Mouse (Mus musculus) liver, embryonic 13.5 days (tissue): ENCODE results near the gene Znrf4. TPM values are rescaled to one million over a fixed set of nuclear protein-coding genes. Genes with fewer than 3 reads are reported as not detected.

Experiments
- ATAC-seq: fragments of 200-750 bp; cut with Nextera tagmentation; 2 replicates; pipeline ENCODE4 v1.8.0; 2017; ENCODE audit warnings: low read depth, mild to moderate bottlenecking, moderate number of reproducible peaks, moderate library complexity
- DNase-seq: peaks from one replicate; pipeline ENCODE4 v3.0.0; 2022
- H3K27ac ChIP-seq: fragments of 300-500 bp; sonication (generic); 2 replicates; pipeline ENCODE4 v1.5.1; 2015; ENCODE audit warnings: moderate library complexity, mild to moderate bottlenecking, inconsistent platforms
- H3K27me3 ChIP-seq: fragments of 300-500 bp; sonication (generic); 2 replicates; pipeline ENCODE4 v1.6.1; 2015; ENCODE audit warnings: mild to moderate bottlenecking, inconsistent platforms
- H3K36me3 ChIP-seq: fragments of 300-500 bp; sonication (generic); 2 replicates; pipeline ENCODE4 v1.6.1; 2015; ENCODE audit warnings: mild to moderate bottlenecking, inconsistent platforms
- H3K4me1 ChIP-seq: fragments of 300-500 bp; sonication (generic); replicated peaks from 2 replicates; pipeline ENCODE4 v1.6.1; 2015; ENCODE audit warnings: inconsistent platforms
- H3K4me2 ChIP-seq: fragments of 300-500 bp; sonication (generic); 2 replicates; pipeline ENCODE4 v1.6.1; 2015; ENCODE audit warnings: inconsistent platforms, mild to moderate bottlenecking, moderate library complexity
- H3K4me3 ChIP-seq: fragments of 300-500 bp; sonication (generic); replicated peaks from 2 replicates; pipeline ENCODE4 v1.5.1; 2015; ENCODE audit warnings: mild to moderate bottlenecking, inconsistent platforms
- H3K9ac ChIP-seq: fragments of 300-500 bp; sonication (generic); 2 replicates; pipeline ENCODE4 v1.6.1; 2015; ENCODE audit warnings: mild to moderate bottlenecking, inconsistent platforms
- H3K9me3 ChIP-seq: fragments of 300-500 bp; sonication (generic); replicated peaks from 2 replicates; pipeline ENCODE4 v1.6.1; 2016; ENCODE audit warnings: inconsistent platforms
- WGBS: fragments of 180-500 bp; shearing (Covaris S2); methylation state at CpG from one replicate; pipeline ENCODE4 v1.1.7; 2015; ENCODE audit not compliant: insufficient replicate concordance; 5-methylcytosine and 5-hydroxymethylcytosine counted together
- polyA plus RNA-seq: library from polyadenylated mRNA; unstranded; fragments of >200 nt; fragmentation: Nextera tagmentation; extraction: Ambion mirVana; gene quantifications from 2 replicates; pipeline ENCODE4 v1.2.1, GENCODE M21; 2015

Gene Znrf4
- polyA plus RNA-seq, 1 experiment from 2014 or later = not detected

GRCm38 (mm10) chr17:56536192-56536591 lies 24.0 kb upstream of the Znrf4 start:
- WGBS = 47% methylated on average over 14 of the region's 14 CpGs
- DNase-seq = no peak

GRCm38 (mm10) chr17:56524943-56525342 lies 12.7 kb upstream of the Znrf4 start:
- no peak for ATAC-seq
- H3K36me3 ChIP-seq = no peaks in the 10 kb centered on the region
- H3K4me1 ChIP-seq = no peaks in the 10 kb centered on the region
- H3K4me3 ChIP-seq = no peak overlapping the region
- H3K9ac ChIP-seq = no peak overlapping the region
- no peaks in the 10 kb centered on the region for H3K9me3 ChIP-seq
- 41% methylated on average over 4 of the region's 4 CpGs for WGBS
- no peak overlapping the region for H3K27ac ChIP-seq
- no peak for DNase-seq
- peaks cover 5% of the 10 kb centered on the region; the same call in 1 of the 2 replicates for H3K27me3 ChIP-seq
- no peak overlapping the region for H3K4me2 ChIP-seq

More at GRCm38 (mm10) chr17:56536192-56536591, 24.0 kb upstream of the Znrf4 start:
- no peaks in the 10 kb centered on the region for H3K36me3 ChIP-seq
- 0 out of 2 replicates have a peak, but pooled peaks cover 6% of the 10 kb centered on the region for H3K27me3 ChIP-seq
- H3K4me2 ChIP-seq = no peak overlapping the region
- no peak overlapping the region for H3K9ac ChIP-seq
- no peaks in the 10 kb centered on the region for H3K9me3 ChIP-seq
- H3K4me3 ChIP-seq = no peak overlapping the region
- peaks cover 4% of the 10 kb centered on the region; the same call in 1 of the 2 replicates for H3K4me1 ChIP-seq
- no peak for ATAC-seq
- H3K27ac ChIP-seq = no peak overlapping the region

- Histone ChIP-seq H3K4me3 (no peak overlapping the region), H3K4me1 (no peaks in the 10 kb centered on the region), H3K9ac (no peak overlapping the region), H3K36me3 (no peaks in the 10 kb centered on the region), H3K27ac (no peak overlapping the region), H3K4me2 (no peak overlapping the region), H3K27me3 (peaks cover 5% of the 10 kb centered on the region), H3K9me3 (no peaks in the 10 kb centered on the region)
- no peak for DNase-seq
- 49% methylated on average over 1 of the region's 1 CpGs for WGBS
- no peak for ATAC-seq
Measured at GRCm38 (mm10) chr17:56522744-56523143, 10.5 kb upstream of the Znrf4 start.

GRCm38 (mm10) chr17:56515690-56516410 lies 3.6 kb upstream of the Znrf4 start:
- H3K9me3 ChIP-seq = no peaks in the 10 kb centered on the region
- ATAC-seq = no peak
- H3K4me2 ChIP-seq = no peak overlapping the region
- 0 out of 2 replicates have a peak, but pooled peaks cover 5% of the 10 kb centered on the region for H3K4me1 ChIP-seq
- H3K9ac ChIP-seq = no peak overlapping the region
- no peaks in the 10 kb centered on the region for H3K36me3 ChIP-seq
- DNase-seq = no peak
- H3K27ac ChIP-seq = no peak overlapping the region
- H3K27me3 ChIP-seq = peaks cover 60% of the 10 kb centered on the region
- no peak overlapping the region for H3K4me3 ChIP-seq
- 10% methylated on average over 13 of the region's 13 CpGs for WGBS

GRCm38 (mm10) chr17:56514916-56515315 lies 2.7 kb upstream of the Znrf4 start:
- Histone ChIP-seq H3K36me3 (no peaks in the 10 kb centered on the region), H3K4me3 (no peak overlapping the region), H3K27me3 (peaks cover 69% of the 10 kb centered on the region), H3K27ac (no peak overlapping the region), H3K4me2 (no peak overlapping the region), H3K9me3 (no peaks in the 10 kb centered on the region), H3K4me1 (0 out of 2 replicates have a peak, but pooled peaks cover 5% of the 10 kb centered on the region), H3K9ac (no peak overlapping the region)
- ATAC-seq (no peak), DNase-seq (no peak)
- WGBS = 41% methylated on average over 12 of the region's 12 CpGs

GRCm38 (mm10) chr17:56514330-56514729 lies 2.1 kb upstream of the Znrf4 start:
- no peak for DNase-seq
- Histone ChIP-seq H3K4me2 (no peak overlapping the region), H3K27me3 (peaks cover 75% of the 10 kb centered on the region), H3K36me3 (no peaks in the 10 kb centered on the region), H3K9me3 (no peaks in the 10 kb centered on the region), H3K4me1 (0 out of 2 replicates have a peak, but pooled peaks cover 5% of the 10 kb centered on the region), H3K27ac (no peak overlapping the region), H3K9ac (no peak overlapping the region), H3K4me3 (no peak overlapping the region)
- ATAC-seq = no peak

- Histone ChIP-seq H3K27ac (no peak overlapping the region), H3K9me3 (no peaks in the 10 kb centered on the region), H3K27me3 (peaks cover 83% of the 10 kb centered on the region), H3K36me3 (no peaks in the 10 kb centered on the region), H3K4me1 (peaks cover 18% of the 10 kb centered on the region), H3K9ac (no peak overlapping the region), H3K4me2 (0 out of 2 replicates have a peak overlapping the region, but pooled peaks have one; percentile 14), H3K4me3 (0 out of 2 replicates have a peak overlapping the region, but pooled peaks have one; percentile 12)
- DNase-seq (no peak), ATAC-seq (no peak)
- WGBS = 27% methylated on average over 29 of the region's 29 CpGs
Measured at GRCm38 (mm10) chr17:56511707-56512090, 532 bp downstream of the Znrf4 start.

GRCm38 (mm10) chr17:56510970-56511706 lies 1.1 kb downstream of the Znrf4 start:
- 7% methylated on average over 60 of the region's 60 CpGs for WGBS
- Histone ChIP-seq H3K36me3 (no peaks in the 10 kb centered on the region), H3K4me1 (peaks cover 20% of the 10 kb centered on the region), H3K9me3 (no peaks in the 10 kb centered on the region), H3K4me3 (peak overlapping the region; percentile 12; the same call in 1 of the 2 replicates), H3K9ac (no peak overlapping the region), H3K27me3 (peaks cover 79% of the 10 kb centered on the region), H3K4me2 (peak overlapping the region; percentile 14; the same call in 1 of the 2 replicates), H3K27ac (no peak overlapping the region)
- ATAC-seq = no peak
- DNase-seq = no peak

GRCm38 (mm10) chr17:56510473-56510969 lies 1.7 kb downstream of the Znrf4 start:
- no peak for DNase-seq
- Histone ChIP-seq H3K4me3 (no peak overlapping the region), H3K9me3 (no peaks in the 10 kb centered on the region), H3K9ac (no peak overlapping the region), H3K27ac (no peak overlapping the region), H3K4me1 (peaks cover 15% of the 10 kb centered on the region), H3K27me3 (peaks cover 73% of the 10 kb centered on the region), H3K4me2 (peak overlapping the region; percentile 34; the same call in 1 of the 2 replicates), H3K36me3 (no peaks in the 10 kb centered on the region)
- no peak for ATAC-seq
- 20% methylated on average over 27 of the region's 27 CpGs for WGBS

GRCm38 (mm10) chr17:56509707-56510472 lies 2.3 kb downstream of the Znrf4 start:
- no peak overlapping the region for H3K9ac ChIP-seq
- peak overlapping the region; percentile 34; the same call in 1 of the 2 replicates for H3K4me2 ChIP-seq
- peaks cover 66% of the 10 kb centered on the region for H3K27me3 ChIP-seq
- no peak overlapping the region for H3K27ac ChIP-seq
- 7% methylated on average over 35 of the region's 37 CpGs for WGBS
- peaks cover 15% of the 10 kb centered on the region for H3K4me1 ChIP-seq
- H3K36me3 ChIP-seq = no peaks in the 10 kb centered on the region
- H3K9me3 ChIP-seq = no peaks in the 10 kb centered on the region
- no peak overlapping the region for H3K4me3 ChIP-seq
- ATAC-seq (no peak), DNase-seq (no peak)
